Mouse (Mus musculus) liver, postnatal 0 days (tissue): ENCODE measurements at regions not wholly inside any gene's neighbourhood (a gene's known extent, or its start where the extent isn't known, plus 50 kb on each side); places are given as distances from the start of the nearest gene placed in this dataset.

Experiments used
- CTCF ChIP-seq: sonication (generic); IDR thresholded peaks from 2 replicates; pipeline ENCODE4 v1.5.1; 2016; ENCODE audit warnings: antibody characterized with exemption, low read depth
- EP300 ChIP-seq: IDR thresholded peaks from 2 replicates; pipeline ENCODE4 v1.6.1; 2016; ENCODE audit warnings: antibody characterized with exemption, low read depth, mild to moderate bottlenecking

GRCm38 (mm10) chrX:60743971-60744370 is 149.3 kb downstream of the Sox3 start:
- TF ChIP-seq CTCF: no peak
- TF ChIP-seq EP300: no peak
